Mouse (Mus musculus): ENCODE data around the gene Nedd9.

- TF ChIP-seq CTCF (IDR thresholded peaks at IDR 0.05; ENCODE audit: low read depth, low read length) (no peak), POLR2A (IDR thresholded peaks at IDR 0.05; ENCODE audit: insufficient read depth, low read length) (no peak)
Measured at GRCm38 (mm10) chr13:41331671-41332340, 155.4 kb downstream of the Nedd9 start.

Measured in ES-Bruce4 (cell line).